Mouse (Mus musculus) central nervous system, embryonic 18 days (tissue): ENCODE data around the gene Oxa1l. TPM values are rescaled to one million over a fixed set of nuclear protein-coding genes. Genes with fewer than 3 reads are reported as not detected.

ENCODE experiments used
- polyA plus RNA-seq: library from polyadenylated mRNA; depleted of rRNA; stranded (reverse); fragments of >200 nt; gene quantifications from 2 replicates; pipeline ENCODE4 v1.2.3, GENCODE M21; 2012; rRNA removed

Gene Oxa1l
- 83.9 and 86.0 TPM in 2 replicates for polyA plus RNA-seq

GRCm38 (mm10) chr14:54360577-54361340, at the start of gene Oxa1l:
Oxa1l (plus strand) TSS chr14:54360834.

GRCm38 (mm10) chr14:54417623-54418081, 57.0 kb downstream of the Oxa1l start, which contains the start of gene Slc7a7:
Slc7a7 (minus strand) TSS chr14:54417780.

Other genes with a start within 250 kb of the Oxa1l start
- gene Dad1, start 106.7 kb upstream of the Oxa1l start, polyA plus RNA-seq: 231 and 238 TPM in 2 replicates
- 20.1 and 22.3 TPM in 2 replicates for gene Abhd4, start 106.6 kb upstream of the Oxa1l start, polyA plus RNA-seq
- 0.01 TPM in 1 of 2 replicates, not detected in the other for gene Olfr49, start 75.9 kb upstream of the Oxa1l start, polyA plus RNA-seq
- 3.2 and 4.4 TPM in 2 replicates for gene Slc7a7, start 56.9 kb downstream of the Oxa1l start, polyA plus RNA-seq
- gene Mrpl52, start 66.1 kb downstream of the Oxa1l start, polyA plus RNA-seq: 261 and 274 TPM in 2 replicates
- 52.9 and 57.1 TPM in 2 replicates for gene Mmp14, start 70.8 kb downstream of the Oxa1l start, polyA plus RNA-seq
- 29.7 and 31.7 TPM in 2 replicates for gene Lrp10, start 103.3 kb downstream of the Oxa1l start, polyA plus RNA-seq
- 17.0 and 19.6 TPM in 2 replicates for gene Rem2, start 115.3 kb downstream of the Oxa1l start, polyA plus RNA-seq
- gene Prmt5, start 156.7 kb downstream of the Oxa1l start, polyA plus RNA-seq: 92.5 and 93.8 TPM in 2 replicates
- gene Haus4, start 193.8 kb downstream of the Oxa1l start, polyA plus RNA-seq: 13.7 and 14.3 TPM in 2 replicates
- gene Ajuba, start 216.7 kb downstream of the Oxa1l start, polyA plus RNA-seq: 5.5 and 6.2 TPM in 2 replicates
- 8.3 TPM in 2 replicates for gene 4931414P19Rik, start 245.2 kb downstream of the Oxa1l start, polyA plus RNA-seq